Mouse (Mus musculus): ENCODE data around the gene Aasdhppt.

Aasdhppt gene

DNA sequence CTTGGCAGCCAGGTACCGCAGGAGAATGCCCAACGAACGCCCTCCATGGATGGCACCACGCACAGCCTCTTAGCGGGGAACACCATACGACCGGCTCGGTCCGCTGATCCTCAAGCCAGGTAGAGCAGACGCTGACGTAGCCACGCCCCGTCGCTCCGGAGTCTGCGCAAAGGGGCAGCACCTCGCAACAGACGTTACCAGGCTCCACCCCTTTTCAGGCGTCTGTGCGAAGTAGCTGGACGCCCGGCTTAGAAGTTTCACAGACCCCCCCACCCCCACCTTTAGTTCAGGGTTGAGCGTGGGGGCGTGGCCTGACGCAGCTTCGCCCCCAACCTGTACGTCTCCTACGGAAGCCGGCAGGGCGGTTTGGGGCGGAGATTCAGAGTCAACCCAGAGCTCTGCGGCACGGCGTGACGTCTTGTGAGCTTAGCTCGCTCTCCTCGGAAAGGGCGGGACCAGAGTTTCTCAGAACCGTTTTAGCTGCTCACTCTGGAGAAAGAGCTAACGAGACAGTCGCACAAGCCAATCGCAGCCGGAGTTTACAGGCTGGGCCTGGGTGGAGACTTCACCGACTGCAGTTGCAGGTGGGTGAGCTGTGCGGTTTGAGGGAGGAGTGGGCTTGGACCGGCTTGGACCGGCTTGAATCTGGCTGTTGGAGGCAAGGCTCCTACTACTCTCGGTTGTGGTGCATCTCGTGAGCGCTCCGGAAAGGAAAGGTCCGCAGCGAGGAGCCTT is at the start of gene Aasdhppt, which contains the start of gene Kbtbd3:
Aasdhppt (minus strand) TSS at position 121 of the 735 bp plus-strand sequence.
Kbtbd3 (plus strand) TSS at position 483 of the 735 bp plus-strand sequence.
- DNase-seq: peak; percentile 97 to 99

DNA sequence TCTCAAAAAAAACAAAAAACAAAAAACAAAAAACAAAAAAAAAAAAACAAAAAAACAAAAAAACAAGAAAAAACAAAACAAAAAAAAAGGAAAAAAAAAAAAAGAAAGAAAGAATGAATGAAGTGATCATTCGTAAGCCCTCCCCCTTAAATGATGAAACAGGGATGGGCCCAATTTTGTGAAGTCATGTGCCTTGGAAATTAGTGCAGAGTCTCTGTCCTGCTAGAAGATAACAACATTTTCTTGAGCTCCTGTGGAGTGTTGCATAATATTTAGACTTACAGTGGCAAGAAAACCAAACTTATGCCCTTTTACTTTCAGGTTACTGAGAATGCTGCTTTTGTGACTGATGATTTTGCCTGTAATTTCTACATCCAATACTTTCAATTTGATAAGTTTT is 43.9 kb upstream of the Aasdhppt start:
- no peak for DNase-seq

DNA sequence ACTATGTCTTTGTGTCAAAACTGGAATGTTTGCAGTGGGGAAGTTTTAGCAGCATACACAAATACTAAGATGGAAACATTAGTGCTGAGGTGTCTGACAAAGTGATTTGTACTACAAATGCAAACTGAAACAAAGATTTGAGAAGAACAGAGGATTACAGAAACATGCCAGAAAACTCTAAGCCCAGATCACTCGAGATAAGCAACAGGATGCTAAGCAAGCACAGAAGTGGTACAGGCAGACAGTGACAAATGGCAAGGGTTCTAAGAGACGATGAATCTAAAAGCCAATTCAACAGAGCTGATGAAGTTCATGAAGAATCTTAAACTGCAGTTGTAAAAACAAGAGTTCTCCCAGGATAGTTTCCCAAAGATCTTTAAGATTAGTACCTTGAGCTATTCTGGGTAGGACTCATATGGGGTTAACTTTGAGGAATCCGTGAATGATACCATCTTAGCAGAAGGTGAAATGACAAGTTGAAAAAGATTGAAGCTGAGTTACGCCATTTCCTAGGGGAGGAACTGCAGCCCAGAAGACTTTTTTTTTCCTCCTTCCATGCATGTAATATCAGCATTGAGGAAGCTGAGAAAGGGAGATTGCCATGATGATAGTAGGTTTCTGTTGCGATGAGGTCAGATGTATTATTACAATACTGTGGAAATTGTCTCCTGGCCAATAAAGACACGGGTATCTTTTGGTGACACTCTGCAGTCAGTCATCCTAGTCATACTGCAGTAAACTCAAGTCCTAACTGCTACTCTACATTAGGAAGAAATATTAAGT is 9.9 kb upstream of the Aasdhppt start:
- DNase-seq: no peak

DNA sequence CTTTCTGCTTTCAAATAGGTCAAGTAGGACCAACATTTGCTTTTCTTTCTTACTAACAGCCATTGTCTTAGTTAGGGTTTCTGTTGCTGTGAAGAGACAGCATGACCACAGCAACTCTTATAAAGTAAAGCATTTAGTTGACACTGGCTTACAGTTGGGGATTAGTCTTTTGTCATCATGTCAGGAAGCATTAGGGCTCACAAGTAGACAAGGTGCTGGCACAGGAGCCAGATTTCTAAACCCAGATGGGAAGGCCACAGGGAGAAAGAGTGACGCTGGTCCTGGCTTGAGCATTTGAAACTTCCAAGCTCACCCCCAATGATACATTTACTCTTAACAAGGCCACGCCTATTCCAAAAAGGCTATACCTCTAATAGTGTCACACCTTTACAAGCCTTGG is 6.5 kb upstream of the Aasdhppt start:
- no peak for DNase-seq

DNA sequence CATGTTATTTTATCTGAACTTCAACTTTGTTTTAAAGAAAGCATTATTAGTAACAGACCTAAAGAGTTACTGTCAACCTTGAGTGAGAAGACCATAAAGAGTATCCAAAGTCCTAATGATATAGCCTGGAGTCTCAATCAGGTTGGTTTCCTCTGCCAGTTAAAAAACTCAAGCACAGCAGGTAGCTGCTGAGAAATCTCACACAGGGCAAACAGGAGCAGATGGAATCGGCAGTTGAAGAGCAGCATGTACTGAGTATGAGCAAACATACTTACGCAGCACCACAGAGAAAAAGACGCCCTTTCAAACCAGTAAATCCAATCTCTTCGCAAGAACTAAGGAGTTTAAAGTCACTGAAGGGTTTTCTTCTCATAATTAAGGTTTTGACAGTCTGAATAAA is 4.7 kb upstream of the Aasdhppt start:
- no peak for DNase-seq

DNA sequence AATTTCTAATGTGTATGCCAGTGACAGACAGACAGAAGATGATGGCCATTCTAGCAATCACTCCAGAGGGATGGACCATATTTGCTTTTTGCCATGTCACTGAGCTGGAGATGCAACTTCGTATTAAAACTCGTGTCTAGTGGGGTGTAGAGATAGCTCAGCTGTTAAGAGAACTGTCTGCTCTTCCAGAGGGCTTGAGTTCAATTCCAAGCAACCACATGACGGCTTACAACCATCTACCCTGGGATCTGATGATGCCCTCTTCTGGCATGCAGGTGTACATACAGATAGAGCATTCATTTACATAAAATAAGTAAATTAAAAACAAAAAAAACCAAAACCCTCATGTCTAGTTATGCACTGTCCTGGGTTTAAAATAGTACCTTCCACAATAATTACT is 1.9 kb upstream of the Aasdhppt start:
- no peak for DNase-seq

DNA sequence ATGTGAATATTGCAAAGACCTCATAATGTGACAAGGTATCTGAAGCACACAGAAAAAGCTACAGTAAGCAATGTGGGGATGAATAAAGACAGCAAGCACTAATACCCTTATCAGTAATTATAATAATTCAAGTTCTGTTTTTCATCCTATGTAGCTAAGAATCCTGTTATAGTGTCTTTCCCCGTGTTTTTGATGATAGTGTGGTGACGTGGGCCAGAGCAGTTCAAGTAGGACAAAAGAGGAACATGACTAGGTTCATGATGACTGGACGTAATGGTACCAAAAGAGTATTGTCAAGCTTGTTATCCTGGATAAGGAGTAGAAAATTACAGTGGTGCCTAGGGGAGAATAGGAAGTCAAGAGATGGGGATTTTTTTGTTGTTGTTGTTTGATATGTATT is 1.4 kb upstream of the Aasdhppt start:
- no peak for DNase-seq

DNA sequence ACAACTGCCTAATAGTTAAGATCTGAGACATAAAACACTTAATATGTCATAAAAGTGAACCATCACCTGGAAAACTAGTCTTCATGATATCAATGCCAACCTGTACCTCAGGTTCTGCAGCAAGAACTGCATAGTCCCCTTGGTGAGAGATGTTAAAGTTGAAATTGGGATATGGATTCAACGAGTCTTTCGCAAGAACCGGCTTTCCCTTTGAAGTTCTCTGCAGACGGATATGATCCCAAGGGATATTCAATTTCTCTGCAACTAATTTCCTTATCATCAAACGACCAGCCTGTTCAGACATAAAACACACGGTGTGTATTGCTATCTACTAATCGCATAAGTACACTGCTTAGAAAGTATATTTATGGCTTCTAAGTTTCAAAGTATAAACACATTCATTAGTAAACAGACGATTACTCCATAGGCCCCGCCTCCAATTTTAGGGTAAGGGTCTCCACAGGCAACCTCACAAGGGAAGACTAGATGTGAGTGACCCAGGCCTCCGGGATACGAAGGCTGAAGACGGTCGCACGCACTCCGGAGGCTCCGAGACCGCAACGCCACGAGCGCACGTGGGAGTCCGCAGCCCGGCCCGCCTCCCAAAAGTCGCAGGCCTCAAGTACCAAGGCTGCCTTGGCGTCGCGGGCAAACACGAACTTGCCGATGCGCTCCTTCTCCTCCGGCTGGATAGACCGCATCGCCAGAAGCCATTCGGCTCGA is 482 bp downstream of the Aasdhppt start:
- no peak for DNase-seq

DNA sequence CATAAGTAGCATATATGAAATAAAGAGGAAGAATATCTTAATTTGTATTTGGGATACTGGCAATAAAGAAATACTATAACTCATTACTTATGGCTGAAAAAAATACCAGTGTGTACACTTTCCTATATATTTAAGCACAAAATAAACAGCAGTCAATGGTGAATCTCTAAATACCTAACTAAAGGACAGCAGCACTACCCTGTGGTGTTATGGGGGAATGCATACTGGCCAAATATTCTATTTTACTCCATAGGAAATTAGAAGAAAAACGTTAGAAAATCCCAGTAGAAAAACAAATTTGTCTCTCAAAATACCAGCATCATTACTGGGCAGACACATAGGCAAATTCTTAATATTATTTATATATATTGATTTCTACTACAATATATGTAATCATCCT is 4.4 kb downstream of the Aasdhppt start:
- DNase-seq: no peak

DNA sequence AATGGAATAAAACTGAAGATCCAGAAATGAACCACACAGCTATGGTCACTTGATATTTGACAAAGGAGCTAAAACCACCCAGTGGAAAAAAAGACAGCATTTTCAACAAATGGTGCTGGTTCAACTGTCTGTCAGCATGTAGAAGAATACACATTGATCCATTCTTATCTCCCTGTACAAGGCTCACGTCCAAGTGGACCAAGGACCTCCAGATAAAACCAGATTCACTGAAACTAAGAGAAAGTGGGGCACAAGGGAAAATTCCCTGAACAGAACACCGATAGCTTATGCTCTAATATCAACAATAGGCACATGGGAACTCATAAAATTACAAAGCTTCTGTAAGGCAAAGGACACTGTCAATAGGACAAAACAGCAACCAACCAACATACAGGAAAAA is 8.8 kb downstream of the Aasdhppt start:
- no peak for DNase-seq

DNA sequence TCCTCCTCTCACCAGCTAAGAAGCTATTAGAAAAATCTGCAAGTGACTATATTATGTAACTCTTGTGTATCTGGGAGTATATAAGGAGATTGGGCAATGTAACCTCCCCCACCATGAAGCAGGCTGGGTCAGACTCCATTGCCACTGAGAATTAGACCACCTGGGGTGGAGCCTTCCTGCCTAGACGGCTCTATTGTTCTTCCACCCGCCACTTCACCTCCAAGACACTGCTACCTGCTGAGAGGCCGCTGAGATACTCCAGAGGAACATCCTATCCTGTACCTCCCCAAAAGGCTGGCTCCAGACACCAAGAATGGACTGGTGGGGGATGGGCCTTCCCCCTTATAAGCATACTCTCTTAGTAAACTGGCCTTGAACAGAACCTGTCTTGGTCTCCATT is 25.4 kb downstream of the Aasdhppt start:
- DNase-seq: no peak

DNA sequence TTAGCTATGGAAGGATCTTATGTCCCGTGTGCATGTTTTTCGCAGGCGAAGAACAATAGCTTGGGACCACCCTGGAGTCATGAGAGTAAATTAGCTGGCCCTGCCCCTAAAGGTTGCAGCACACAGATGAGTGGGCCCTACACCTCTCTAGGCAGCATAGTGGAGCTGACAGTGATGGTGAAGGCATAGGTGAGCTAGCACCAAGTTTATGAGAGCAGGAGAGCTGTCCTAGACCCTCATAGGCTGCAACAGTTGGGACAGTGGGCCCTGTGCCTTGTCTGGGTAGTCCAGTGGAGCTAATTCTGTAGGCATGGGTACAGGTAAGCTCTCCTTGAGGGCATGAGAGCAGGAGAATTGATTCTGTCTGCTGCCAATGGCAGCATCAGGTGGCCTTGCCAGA is 42.4 kb downstream of the Aasdhppt start:
- no peak for DNase-seq

DNA sequence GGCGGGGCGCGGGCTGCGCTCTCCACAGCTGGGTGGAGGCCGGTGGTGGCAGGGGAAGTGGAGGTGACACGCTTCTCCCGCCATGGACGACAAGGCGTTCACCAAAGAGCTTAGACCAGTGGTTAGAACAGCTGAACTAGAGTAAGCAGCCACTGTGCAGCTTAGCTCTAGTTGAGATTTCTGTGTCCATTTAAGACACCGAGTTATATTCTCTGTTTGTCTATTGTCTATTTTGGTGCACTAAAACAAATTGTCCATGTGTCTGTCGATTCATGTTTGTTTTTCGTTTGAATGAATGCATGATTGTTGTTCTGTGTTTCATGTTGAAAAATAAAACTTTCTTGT is 48.6 kb downstream of the Aasdhppt start:
- no peak for DNase-seq

DNA sequence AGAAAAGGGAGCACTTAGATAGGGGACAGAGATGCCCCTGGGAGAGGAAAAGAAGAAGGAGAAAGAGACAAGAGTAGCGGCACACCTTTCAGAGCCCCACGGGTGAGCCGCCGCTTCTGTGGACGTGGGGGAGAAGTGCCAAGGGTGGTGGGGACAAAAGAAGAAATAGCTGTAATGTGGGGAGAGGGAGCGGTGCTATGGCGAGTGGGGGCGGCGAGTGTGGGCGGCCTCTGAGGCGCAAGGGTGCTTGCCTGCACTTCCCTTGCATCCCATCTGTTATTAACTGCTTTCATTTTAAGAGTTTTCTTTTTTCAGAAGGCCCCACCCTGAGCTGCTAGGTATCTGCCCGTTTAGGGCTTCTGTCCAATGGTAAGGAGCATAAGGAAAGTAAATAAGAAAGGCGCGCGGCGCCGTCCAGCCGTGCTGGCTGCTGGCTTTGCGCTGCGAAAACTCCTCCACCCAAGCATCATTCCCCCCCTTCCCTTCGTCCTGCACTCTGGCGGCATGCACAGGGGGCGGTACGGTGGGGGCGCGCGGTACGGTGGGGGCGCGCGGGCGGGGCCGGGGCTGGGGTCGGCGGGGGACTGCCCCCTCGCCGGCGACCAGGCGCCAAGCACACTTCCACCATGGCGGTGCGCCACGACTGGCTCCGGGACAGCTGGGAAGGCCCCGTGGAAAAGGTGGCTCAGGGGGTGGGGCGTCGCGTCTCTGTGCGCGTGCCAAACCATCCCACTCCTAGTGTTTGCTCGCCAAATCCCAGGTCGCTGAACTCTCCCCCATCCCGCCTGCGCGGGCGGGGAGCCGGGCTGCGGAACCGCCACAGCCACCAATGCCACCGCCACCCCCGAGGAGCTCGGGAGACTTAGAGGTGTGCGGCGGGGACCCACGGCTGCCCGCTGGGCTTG is 49.2 kb downstream of the Aasdhppt start:
- peak in 1 of 2 experiments; percentile 19 for DNase-seq

DNA sequence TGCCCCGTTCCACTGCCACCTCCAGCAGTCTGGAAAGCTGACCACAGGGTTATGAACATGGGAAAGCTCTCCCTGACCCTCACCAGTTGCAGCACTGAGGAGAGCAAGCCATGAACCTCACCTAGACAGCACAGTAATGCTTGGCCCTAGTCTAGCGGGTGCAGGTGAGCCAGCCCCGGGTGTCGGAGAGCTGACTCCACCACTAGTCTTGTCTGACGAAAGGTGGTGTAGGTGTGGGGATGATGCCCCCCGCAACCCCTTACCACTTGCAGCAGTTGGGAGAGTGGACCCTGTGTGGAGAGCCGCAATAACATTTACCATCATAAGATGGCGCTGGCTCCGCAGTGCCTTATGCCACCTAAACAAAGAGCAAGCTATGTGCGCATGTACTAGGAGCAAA is 50.2 kb downstream of the Aasdhppt start:
- no peak for DNase-seq
